Mouse (Mus musculus) T-cell, adult 66 days (primary cell): ENCODE results near the gene Zfp950. TPM values are rescaled to one million over a fixed set of nuclear protein-coding genes. Genes with fewer than 3 reads are reported as not detected.

ENCODE experiments used
- total RNA-seq, 2 experiments: library from RNA; stranded (reverse); gene quantifications; 3 replicates in 1 of 2; 4 replicates in 1 of 2; pipeline ENCODE4 v1.2.4; 2023

The Zfp950 gene
- 10 to 100 TPM; 22.0 to 31.3 TPM for total RNA-seq

DNA sequence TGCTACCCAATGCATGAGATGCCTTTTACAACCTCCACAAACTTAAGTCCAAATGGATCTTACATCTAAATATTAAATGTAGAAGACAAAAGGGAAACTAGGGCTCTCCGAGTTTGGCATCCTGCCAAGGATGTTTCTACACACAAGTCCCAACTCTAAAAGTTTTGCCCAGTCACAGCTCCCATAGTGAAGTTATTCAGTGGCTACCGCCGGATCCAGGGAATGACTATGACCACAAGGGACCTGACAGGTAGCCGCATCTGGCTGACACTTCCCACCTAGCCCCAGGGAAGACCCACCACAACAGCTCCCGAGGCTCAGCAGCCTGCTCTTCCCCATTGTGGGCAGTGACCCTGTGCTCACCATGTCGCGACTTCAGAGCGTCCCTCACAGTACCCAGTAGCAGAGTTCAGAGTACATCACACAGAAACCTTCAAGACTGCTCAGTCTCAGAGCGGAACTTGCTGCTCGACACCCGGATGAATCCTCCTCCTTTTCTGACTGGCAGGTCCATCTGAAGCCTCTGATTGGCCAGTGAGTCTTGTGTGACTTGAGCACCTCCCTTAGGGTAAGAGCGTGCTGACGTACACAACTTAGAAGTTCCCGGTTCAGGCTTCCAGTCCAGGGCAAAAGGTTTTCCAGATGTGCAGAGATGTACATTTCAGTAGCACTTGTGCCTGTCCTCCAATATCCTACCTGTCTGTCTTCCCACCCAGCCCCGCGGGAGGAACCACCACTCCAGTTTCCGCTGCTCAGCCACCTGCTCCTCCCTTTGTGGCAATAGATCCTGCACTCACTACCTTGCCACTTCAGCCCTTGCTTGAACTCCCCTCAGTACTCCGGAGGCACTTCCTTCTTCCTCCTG lies at the start of gene Zfp950:
Gene Zfp950, minus strand, starts transcription at position 499 of the 865 bp plus-strand sequence.

DNA sequence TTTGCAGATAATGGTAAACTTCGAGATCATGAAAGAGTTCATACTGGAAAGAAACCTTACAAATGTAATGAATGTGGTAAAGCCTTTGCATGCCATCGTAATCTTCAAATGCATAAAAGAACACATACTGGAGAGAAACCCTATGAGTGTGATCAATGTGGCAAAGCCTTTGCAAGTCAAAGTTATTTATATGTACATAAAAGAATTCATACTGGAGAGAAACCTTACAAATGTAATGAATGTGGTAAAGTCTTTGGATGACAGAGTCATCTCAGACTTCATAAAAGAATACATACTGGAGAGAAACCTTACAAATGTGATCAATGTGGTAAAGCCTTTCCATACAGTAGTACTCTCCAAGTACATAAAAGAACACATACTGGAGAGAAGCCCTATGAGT lies 43.0 kb upstream of the Zfp950 start, which contains the start of gene Gm6020:
Gene Gm6020, plus strand, starts transcription at position 301 of the 400 bp plus-strand sequence.

DNA sequence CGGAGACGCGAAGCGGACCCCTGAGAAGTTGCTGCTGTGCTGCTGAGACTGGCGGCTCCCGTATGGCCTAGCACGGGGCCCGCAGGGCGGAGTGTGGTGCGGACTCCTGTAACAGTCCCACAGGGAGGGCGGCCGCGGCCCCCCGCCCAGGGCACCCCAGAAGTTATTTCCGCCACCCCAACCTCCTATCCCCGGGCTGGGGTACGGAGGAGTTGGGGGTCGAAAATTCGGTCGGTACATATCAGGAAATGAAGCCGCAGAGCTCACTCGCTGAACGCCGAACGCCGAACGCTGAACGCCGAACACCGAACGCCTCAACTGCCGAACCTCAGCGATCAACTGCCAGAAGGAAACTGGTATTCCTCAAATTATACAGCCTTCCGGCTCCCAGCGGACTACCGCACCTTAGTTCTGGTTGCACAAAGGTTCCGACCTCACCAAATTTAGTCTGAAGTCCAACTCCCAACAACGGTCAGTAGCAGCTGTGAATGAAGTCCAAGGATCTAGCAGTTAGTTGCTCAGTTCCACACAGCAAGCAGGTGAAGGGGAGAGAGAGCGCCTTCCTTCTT lies 35.2 kb upstream of the Zfp950 start, which contains the start of gene Gm7102:
Gene Gm7102, minus strand, starts transcription at position 554 of the 569 bp plus-strand sequence.

Other genes with a start within 250 kb of the Zfp950 start
- under 1 TPM in 1 of 2 experiments, not detected in 1; 0.56 TPM for gene Gm7102, start 35.5 kb upstream of the Zfp950 start, total RNA-seq
- gene Gm6020, start 43.0 kb upstream of the Zfp950 start, total RNA-seq, result not detected
- gene Csf2ra, start 87.6 kb upstream of the Zfp950 start, total RNA-seq, result 10 to 100 TPM in 1 of 2 experiments, 1 to 10 TPM in 1; 6.8 to 12.1 TPM
- not detected for gene Gm21060, start 156.2 kb upstream of the Zfp950 start, total RNA-seq